Mouse (Mus musculus) heart, postnatal 25 days (tissue): ENCODE results near the gene Sh2d4b. TPM values are rescaled to one million over a fixed set of nuclear protein-coding genes. Genes with fewer than 3 reads are reported as not detected.
A peak's percentile ranks its signal among the peaks of the same experiment; 100 is the strongest.

Source experiments
- DNase-seq: peaks from one replicate; pipeline ENCODE4 v3.0.0; 2022; ENCODE audit warnings: low spot score
- intact Hi-C: fragments of 180-260 bp; cut with DNase I; formaldehyde crosslinking; loops from one replicate; pipeline ENCODE4 v1.15.1; 2025
- total RNA-seq, 2 experiments: library from RNA; stranded (reverse); gene quantifications; 2 replicates each; pipeline ENCODE4 v1.2.3; 2021

The Sh2d4b gene
- total RNA-seq, 2 experiments from 2014 or later = 0.62 to 0.81 TPM

DNA sequence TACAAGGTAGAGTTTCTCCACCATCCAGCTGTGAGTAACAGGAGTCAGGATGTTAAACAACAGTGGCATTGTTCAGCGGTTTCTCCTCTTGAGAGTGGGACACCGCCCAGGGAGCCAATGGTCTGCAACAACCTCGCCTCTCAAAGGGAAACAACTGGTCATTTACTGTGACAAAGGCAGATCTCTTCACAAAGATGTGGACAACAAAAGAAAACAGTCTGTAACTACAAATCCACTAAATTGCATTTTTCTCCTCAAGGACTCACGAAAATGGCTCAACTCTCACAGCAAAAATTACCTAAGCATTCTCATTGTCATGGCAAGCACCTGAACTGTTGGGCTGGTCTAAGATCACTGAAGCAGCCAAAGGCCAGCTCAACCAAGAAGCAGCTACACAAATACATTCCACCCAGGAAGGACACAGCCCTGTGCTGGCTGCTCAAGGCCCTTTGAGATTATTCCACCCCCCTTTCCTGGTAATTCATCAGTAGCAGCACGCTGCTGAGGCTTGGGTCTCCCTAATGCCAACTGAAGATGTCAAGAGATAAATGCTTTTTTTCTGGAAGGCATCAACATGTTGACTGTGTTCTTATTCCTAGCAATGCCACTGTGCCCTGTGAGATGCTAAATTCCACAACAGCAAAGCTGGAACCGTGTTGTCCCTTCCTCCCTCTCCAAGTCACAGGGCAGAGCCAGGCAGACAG, 28.1 kb downstream of the Sh2d4b start:
- intact Hi-C loops = no loop called here

DNA sequence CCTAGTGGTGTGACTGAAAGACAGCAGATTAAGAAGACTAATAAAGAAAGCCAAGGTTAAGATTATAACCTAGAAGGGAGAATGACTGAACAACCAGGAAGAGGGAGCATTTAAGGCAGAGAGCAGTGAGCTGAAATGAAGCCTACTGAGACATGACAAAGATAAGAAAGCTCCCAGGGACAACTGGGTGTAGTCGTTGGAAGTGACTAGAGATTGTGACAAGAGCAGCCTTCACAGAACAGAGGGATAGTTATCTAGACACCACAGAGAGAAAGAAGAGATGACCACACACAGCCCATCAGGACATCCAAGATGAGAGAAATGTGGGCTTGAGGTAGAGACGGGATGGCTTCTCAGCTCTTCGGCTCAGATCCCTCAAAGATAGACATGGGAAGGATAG, 29.4 kb downstream of the Sh2d4b start:
- DNase-seq = no peak
- intact Hi-C loops = no loop called here

More for the DNA sequence above, 28.1 kb downstream of the Sh2d4b start:
- no peak for DNase-seq

- DNase-seq = no peak
- intact Hi-C loops = no loop called here
These were observed 30.0 kb downstream of the Sh2d4b start for GRCm38 (mm10) chr14:40863022-40863421.

DNA sequence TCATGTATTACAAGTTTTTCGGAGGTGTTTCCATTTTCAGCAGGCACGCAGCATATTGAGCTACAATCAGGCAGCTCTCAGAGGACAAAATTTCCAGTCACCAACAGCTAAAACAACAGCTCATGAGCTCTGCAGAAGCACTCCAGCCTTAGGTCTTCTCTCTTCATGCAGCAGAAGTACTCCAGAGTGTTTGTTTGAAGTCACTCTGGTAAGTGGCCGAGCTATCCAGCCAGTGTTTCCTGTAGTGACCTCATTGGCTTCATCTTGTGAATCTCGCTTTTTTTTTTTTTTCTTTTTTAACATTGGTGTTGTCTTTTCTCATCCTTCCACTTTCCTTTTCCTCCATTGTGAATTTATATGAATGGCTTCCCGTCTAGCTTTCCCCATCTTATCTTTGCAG, 40.1 kb downstream of the Sh2d4b start:
- intact Hi-C loops = no loop called here
- DNase-seq = no peak

- intact Hi-C loops = no loop called here
- no peak for DNase-seq
These were observed 55.7 kb downstream of the Sh2d4b start for GRCm38 (mm10) chr14:40837397-40837796.

DNA sequence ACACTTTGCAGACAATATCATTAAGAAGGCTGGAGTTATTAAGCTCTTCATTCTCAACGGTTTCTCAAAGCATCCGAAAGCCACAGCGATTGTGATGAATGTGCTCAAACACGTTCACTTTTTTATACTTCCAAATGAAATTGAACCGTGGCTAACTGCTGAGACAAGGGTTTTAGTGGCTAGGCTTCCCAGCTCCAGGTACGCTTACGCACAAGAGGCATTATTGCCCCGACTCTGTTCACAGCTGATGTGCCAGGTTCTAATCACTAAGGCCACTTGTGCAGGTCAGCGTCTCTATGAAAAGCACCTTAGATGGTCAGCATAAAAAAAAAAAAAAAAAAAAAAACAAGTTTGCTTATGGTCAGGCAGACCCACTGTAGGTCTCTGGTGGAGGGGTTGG, 62.6 kb downstream of the Sh2d4b start:
- DNase-seq = no peak
- intact Hi-C loops = no loop called here

DNA sequence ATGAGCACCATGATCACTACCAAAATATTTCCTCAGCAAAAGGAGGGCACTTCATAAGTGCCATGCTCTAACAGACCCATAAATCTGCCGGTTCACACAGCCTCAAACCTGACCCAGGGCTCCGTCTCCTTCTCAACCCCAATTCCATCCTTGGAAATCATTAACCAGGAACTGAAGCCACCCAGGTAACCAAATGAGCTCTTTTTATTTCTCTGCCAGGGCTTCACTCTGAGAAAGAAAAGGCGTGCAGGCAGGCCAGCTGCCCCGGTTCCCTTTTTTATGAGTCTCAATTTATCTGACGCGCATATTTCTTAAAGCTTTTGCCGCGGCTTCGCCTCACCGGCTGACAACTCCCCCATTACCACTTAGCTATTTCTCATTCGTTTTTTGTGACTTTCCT, 63.0 kb downstream of the Sh2d4b start:
- intact Hi-C loops = no loop called here
- DNase-seq = no peak

GRCm38 (mm10) chr14:40818051-40818450, 75.0 kb downstream of the Sh2d4b start:
- DNase-seq = peak; percentile 50
- intact Hi-C loops = no loop called here

DNA sequence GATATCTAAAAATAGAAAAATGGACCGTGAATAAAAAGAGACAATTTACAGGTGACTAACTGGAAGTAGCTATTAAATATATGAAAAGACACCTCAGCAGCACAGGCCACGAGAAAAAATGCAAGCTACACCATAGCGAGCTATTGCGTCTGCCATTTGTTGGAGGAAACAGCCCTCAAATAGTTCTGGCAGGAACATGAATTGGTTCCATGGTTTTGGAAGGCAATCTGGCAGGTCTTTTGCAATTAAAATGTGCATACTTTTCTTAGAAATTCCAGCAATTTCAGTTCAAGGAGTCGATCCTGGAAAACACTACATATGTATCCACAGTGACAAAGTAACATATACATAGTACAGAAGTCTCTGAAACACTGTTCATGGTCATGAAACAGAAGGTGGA, 76.4 kb downstream of the Sh2d4b start:
- intact Hi-C loops = no loop called here
- DNase-seq = no peak

DNA sequence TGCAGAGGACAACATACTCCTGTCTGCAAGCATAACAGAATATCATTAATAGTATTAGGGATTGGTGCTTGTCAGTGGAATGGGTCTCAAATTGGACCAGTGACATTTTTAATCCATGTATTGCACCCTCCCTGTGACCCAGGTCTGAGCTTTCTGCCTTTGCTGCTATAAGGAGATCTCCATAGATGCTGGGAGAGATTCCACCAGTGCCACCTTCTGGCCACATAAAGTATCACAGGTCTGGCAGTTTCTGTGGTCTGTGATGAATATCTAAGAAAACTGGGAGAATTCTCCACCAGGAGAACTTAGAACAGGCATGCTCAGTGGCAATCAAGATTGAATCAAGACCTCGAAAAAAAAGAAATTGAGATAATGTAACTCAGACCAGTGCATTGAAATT, 101.5 kb downstream of the Sh2d4b start:
- DNase-seq = no peak
- intact Hi-C loops = no loop called here

DNA sequence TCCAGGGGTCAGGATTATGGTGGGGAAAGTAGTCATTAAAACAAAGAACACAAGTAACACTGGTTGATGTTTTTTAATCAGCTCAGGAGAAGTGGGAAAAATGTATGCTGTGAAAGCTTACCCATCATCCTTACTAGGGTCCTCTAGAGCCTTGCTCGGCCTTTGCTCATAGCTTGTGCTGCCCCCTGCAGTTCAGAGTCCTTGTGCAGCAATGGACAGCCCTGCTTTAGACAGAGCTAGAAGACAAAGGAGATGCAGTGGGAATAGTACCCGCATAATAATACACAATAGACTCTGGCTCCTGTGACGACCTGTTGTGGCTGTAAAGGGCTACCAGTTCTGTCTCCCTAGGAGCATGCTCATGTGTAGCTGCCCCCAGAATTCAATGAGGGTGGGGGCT, 104.0 kb downstream of the Sh2d4b start:
- no peak for DNase-seq
- intact Hi-C loops = no loop called here

GRCm38 (mm10) chr14:40769097-40770090, 123.7 kb downstream of the Sh2d4b start:
- intact Hi-C loops = no loop called here
- no peak for DNase-seq

Other genes starting within 250 kb of the Sh2d4b start
- 10 to 100 TPM; 17.1 to 18.1 TPM for gene Tspan14, start 73.5 kb upstream of the Sh2d4b start, total RNA-seq
- 10 to 100 TPM; 16.3 to 17.0 TPM for gene Fam213a, start 120.5 kb upstream of the Sh2d4b start, total RNA-seq
- not detected for gene Dydc2, start 175.9 kb upstream of the Sh2d4b start, total RNA-seq
- gene Dydc1, start 179.6 kb upstream of the Sh2d4b start, total RNA-seq = not detected
- gene Mat1a, start 211.8 kb upstream of the Sh2d4b start, total RNA-seq = not detected
- under 1 TPM in 1 of 2 experiments, not detected in 1; 0.64 TPM for gene Sftpa1, start 238.5 kb upstream of the Sh2d4b start, total RNA-seq